Mouse (Mus musculus) neutrophil, adult 5-6 weeks (primary cell): ENCODE data around the gene Gm20458. TPM values are rescaled to one million over a fixed set of nuclear protein-coding genes. Genes with fewer than 3 reads are reported as not detected.

Source experiments
- ATAC-seq: fragments of 151-379, 151-347 bp; 2 replicates; pipeline ENCODE4 v1.8.0; 2017; ENCODE audit warnings: mild to moderate bottlenecking, moderate TSS enrichment; ENCODE audit not compliant: insufficient number of reproducible peaks, poor library complexity, low FRiP score, severe bottlenecking; ENCODE audit errors: extremely low read depth
- total RNA-seq: library from RNA; stranded (forward); fragments of 200-1000 nt; gene quantifications from 2 replicates; pipeline ENCODE4 v1.2.3, GENCODE M21; 2017

The Gm20458 gene
- total RNA-seq, 1 experiment from 2014 or later: not detected

GRCm38 (mm10) chr2:164486258-164487114 is 25.7 kb downstream of the Gm20458 start:
- no peak; the same call in 1 of the 2 replicates for ATAC-seq

- ATAC-seq: no peak
These were observed 26.4 kb downstream of the Gm20458 start for GRCm38 (mm10) chr2:164487115-164487527.

- ATAC-seq: no peak
These were observed 27.0 kb downstream of the Gm20458 start for GRCm38 (mm10) chr2:164487812-164488211.

- no peak for ATAC-seq
These were observed 33.4 kb downstream of the Gm20458 start for GRCm38 (mm10) chr2:164494126-164494525.

- ATAC-seq: no peak
These were observed 35.6 kb downstream of the Gm20458 start for GRCm38 (mm10) chr2:164496331-164496730.

- peak; percentile 94 for ATAC-seq
These were observed 36.3 kb downstream of the Gm20458 start, which contains the start of gene Pigt for GRCm38 (mm10) chr2:164496847-164497690. Pigt (plus strand) TSS chr2:164497520.

- no peak for ATAC-seq
These were observed 37.0 kb downstream of the Gm20458 start for GRCm38 (mm10) chr2:164497691-164498268.

- ATAC-seq: no peak
These were observed 38.5 kb downstream of the Gm20458 start for GRCm38 (mm10) chr2:164499317-164499716.

- ATAC-seq: no peak
These were observed 39.7 kb downstream of the Gm20458 start for GRCm38 (mm10) chr2:164500511-164500910.

- no peak for ATAC-seq
These were observed 44.2 kb downstream of the Gm20458 start for GRCm38 (mm10) chr2:164504919-164505318.

- ATAC-seq: no peak
These were observed 45.0 kb downstream of the Gm20458 start for GRCm38 (mm10) chr2:164505619-164506347.

GRCm38 (mm10) chr2:164507811-164508210 is 47.0 kb downstream of the Gm20458 start:
- ATAC-seq: no peak

GRCm38 (mm10) chr2:164510621-164511190 is 49.9 kb downstream of the Gm20458 start:
- no peak for ATAC-seq

- ATAC-seq: no peak
These were observed 51.5 kb downstream of the Gm20458 start for GRCm38 (mm10) chr2:164512121-164512909.

- no peak for ATAC-seq
These were observed 52.6 kb downstream of the Gm20458 start for GRCm38 (mm10) chr2:164513389-164513788.

- no peak for ATAC-seq
These were observed 54.1 kb downstream of the Gm20458 start for GRCm38 (mm10) chr2:164514916-164515315.

GRCm38 (mm10) chr2:164515897-164516296 is 55.1 kb downstream of the Gm20458 start:
- no peak for ATAC-seq

GRCm38 (mm10) chr2:164516592-164516991 is 55.8 kb downstream of the Gm20458 start:
- ATAC-seq: no peak
